Mouse (Mus musculus) intestine, embryonic 14.5 days (tissue): ENCODE results near the gene Map2k5. TPM values are rescaled to one million over a fixed set of nuclear protein-coding genes. Genes with fewer than 3 reads are reported as not detected.

Source experiments
- ATAC-seq: fragments of 200-750 bp; cut with Nextera tagmentation; replicated peaks from 2 replicates; pipeline ENCODE4 v1.8.0; 2017; ENCODE audit warnings: low read depth, moderate number of reproducible peaks, moderate TSS enrichment, moderate library complexity; ENCODE audit not compliant: low FRiP score, low TSS enrichment
- DNase-seq: peaks from one replicate; pipeline ENCODE4 v3.0.0-alpha.2; 2018; ENCODE audit warnings: low spot score
- H3K27ac ChIP-seq: fragments of 300-500 bp; sonication (generic); 2 replicates; pipeline ENCODE4 v1.5.1; 2014; ENCODE audit warnings: low read depth, mild to moderate bottlenecking, control low read depth
- H3K27me3 ChIP-seq: fragments of 300-500 bp; sonication (generic); replicated peaks from 2 replicates; pipeline ENCODE4 v1.6.1; 2014; ENCODE audit warnings: low read length, control low read depth; ENCODE audit not compliant: control insufficient read depth, insufficient read depth
- H3K36me3 ChIP-seq: fragments of 300-500 bp; sonication (generic); 2 replicates; pipeline ENCODE4 v1.6.1; 2014; ENCODE audit warnings: low read length, control low read depth; ENCODE audit not compliant: control insufficient read depth, insufficient read depth
- H3K4me1 ChIP-seq: fragments of 300-500 bp; sonication (generic); replicated peaks from 2 replicates; pipeline ENCODE4 v1.6.1; 2014; ENCODE audit warnings: low read length, control low read depth, mixed read lengths; ENCODE audit not compliant: control insufficient read depth, insufficient read depth
- H3K4me2 ChIP-seq: fragments of 300-500 bp; sonication (generic); 2 replicates; pipeline ENCODE4 v1.6.1; 2014; ENCODE audit warnings: low read length
- H3K4me3 ChIP-seq: fragments of 300-500 bp; sonication (generic); 2 replicates; pipeline ENCODE4 v1.5.1; 2014; ENCODE audit warnings: low read depth, low read length, control low read depth, mixed read lengths
- H3K9ac ChIP-seq: fragments of 300-500 bp; sonication (generic); 2 replicates; pipeline ENCODE4 v1.6.1; 2014; ENCODE audit warnings: mild to moderate bottlenecking, low read length
- H3K9me3 ChIP-seq: fragments of 300-500 bp; sonication (generic); 2 replicates; pipeline ENCODE4 v1.6.1; 2016; ENCODE audit warnings: low read length, control low read depth; ENCODE audit not compliant: control insufficient read depth
- WGBS: fragments of 180-500 bp; shearing (Covaris S2); extraction: QIAGEN DNeasy Blood & Tissue Kit; methylation state at CpG from one replicate; pipeline ENCODE4 v1.1.7; 2014; 5-methylcytosine and 5-hydroxymethylcytosine counted together
- polyA plus RNA-seq: library from polyadenylated mRNA; unstranded; fragments of >200 nt; fragmentation: Nextera tagmentation; extraction: Ambion mirVana; gene quantifications from 2 replicates; pipeline ENCODE4 v1.2.1, GENCODE M21; 2014

Map2k5 gene
- polyA plus RNA-seq, 1 experiment from 2014 or later = 31.2 TPM

GRCm38 (mm10) chr9:63298656-63299055 is 79.0 kb downstream of the Map2k5 start:
- Histone ChIP-seq H3K27ac (no peak overlapping the region), H3K4me1 (0 out of 2 replicates have a peak, but pooled peaks cover 9% of the 10 kb centered on the region), H3K9me3 (no peaks in the 10 kb centered on the region), H3K4me2 (no peak overlapping the region), H3K4me3 (no peak overlapping the region), H3K9ac (no peak overlapping the region), H3K36me3 (peaks cover 6% of the 10 kb centered on the region; the same call in 1 of the 2 replicates), H3K27me3 (no peaks in the 10 kb centered on the region)
- WGBS = 96% methylated on average over 3 of the region's 3 CpGs
- ATAC-seq (no peak), DNase-seq (no peak)

DNA sequence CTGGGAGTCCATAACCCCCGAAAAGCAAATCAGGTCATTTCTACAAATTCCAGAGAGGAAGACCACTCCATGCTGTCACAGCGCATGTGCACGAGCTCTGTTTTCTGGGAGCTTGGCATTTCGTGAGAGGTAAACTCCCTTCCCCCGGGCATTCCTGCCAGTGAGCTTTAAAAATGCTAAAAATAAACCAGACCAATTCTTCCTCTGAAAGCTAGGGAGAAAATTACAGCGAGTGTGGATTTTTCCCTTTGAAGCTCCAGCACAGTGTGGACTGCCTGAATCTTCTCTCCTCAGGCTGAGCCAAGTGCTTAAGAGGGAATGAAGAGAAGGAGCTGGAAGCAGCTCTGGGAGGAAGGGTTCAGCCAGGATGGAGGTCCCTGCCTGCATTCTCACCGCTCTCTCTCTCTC is 82.1 kb downstream of the Map2k5 start:
- no peak overlapping the region for H3K9ac ChIP-seq
- ATAC-seq (no peak), DNase-seq (no peak)
- no peak overlapping the region for H3K4me2 ChIP-seq
- H3K27ac ChIP-seq = no peak overlapping the region
- no peak overlapping the region for H3K4me3 ChIP-seq
- 0 out of 2 replicates have a peak, but pooled peaks cover 9% of the 10 kb centered on the region for H3K4me1 ChIP-seq
- WGBS = 48% methylated on average over 7 of the region's 7 CpGs
- peaks cover 15% of the 10 kb centered on the region; the same call in 1 of the 2 replicates for H3K36me3 ChIP-seq
- H3K9me3 ChIP-seq = no peaks in the 10 kb centered on the region
- no peaks in the 10 kb centered on the region for H3K27me3 ChIP-seq

DNA sequence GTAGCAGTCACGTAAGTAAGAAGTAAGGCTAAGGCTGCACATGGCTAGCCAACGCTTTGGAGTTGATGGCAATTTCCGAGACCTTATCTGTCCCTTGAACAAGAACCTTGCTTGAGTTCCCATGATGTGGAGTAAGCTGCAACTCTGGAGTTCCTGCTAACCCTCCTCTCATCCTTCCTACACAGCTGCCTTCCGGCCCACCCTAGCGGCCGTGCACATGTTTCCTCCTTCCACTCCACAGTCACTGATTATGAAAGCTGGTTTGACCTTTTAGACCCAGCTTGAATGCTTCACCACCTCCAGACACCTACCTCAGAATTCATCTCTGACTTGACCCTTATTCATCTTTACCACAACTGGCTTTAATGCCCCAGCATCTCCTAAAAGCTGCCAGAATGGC is 82.9 kb downstream of the Map2k5 start:
- Histone ChIP-seq H3K4me1 (0 out of 2 replicates have a peak, but pooled peaks cover 9% of the 10 kb centered on the region), H3K4me3 (no peak overlapping the region), H3K9ac (no peak overlapping the region), H3K27me3 (no peaks in the 10 kb centered on the region), H3K9me3 (no peaks in the 10 kb centered on the region), H3K36me3 (peaks cover 18% of the 10 kb centered on the region; the same call in 1 of the 2 replicates), H3K4me2 (no peak overlapping the region), H3K27ac (no peak overlapping the region)
- DNase-seq (no peak), ATAC-seq (no peak)
- WGBS = 74% methylated on average over 6 of the region's 6 CpGs

- no peak for DNase-seq
- no peak overlapping the region for H3K27ac ChIP-seq
- 22% methylated on average over 13 of the region's 13 CpGs for WGBS
- no peaks in the 10 kb centered on the region for H3K27me3 ChIP-seq
- ATAC-seq = no peak
- no peaks in the 10 kb centered on the region for H3K9me3 ChIP-seq
- H3K4me2 ChIP-seq = no peak overlapping the region
- H3K4me1 ChIP-seq = 0 out of 2 replicates have a peak, but pooled peaks cover 12% of the 10 kb centered on the region
- peaks cover 18% of the 10 kb centered on the region; the same call in 1 of the 2 replicates for H3K36me3 ChIP-seq
- no peak overlapping the region for H3K4me3 ChIP-seq
- H3K9ac ChIP-seq = no peak overlapping the region
These were observed 83.8 kb downstream of the Map2k5 start for GRCm38 (mm10) chr9:63293781-63294480.

DNA sequence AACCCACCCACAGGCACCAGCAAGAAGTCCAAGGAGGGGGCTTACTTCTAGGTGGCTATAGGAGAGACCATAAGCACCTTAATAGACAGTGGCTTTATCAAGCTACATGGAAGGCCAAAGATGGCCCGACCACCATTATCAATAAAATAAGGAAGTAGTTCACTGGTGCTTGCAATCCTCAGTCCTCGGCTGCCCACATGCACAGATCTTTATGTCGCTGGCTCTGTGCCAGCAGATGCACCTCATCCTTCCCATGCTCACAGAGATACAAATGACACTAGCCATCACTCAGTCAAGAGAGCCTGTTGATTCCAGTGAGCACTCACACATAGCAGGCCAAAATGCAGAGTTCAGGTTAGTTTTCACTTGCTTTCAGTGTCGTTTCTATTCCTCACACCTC is 89.0 kb downstream of the Map2k5 start:
- ATAC-seq = no peak
- 0 out of 2 replicates have a peak, but pooled peaks cover 3% of the 10 kb centered on the region for H3K4me1 ChIP-seq

DNA sequence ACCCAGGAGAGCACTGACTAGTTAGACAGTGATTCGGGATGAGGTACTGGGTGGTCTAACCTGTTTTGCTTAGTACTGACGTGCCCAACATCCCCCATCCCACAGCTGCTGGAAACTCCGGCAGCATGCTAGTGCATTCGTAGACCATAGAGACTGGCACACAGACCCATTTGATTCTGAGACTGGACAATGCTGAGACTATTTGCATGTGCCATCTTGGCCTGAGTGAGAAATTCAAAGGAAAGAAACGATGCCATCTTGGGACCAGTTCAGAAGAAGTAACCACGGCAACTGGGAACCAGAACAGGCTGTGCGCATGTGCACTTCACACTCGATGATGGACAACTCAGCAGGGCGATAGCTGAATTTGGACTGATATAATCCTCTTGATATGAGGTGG is 93.3 kb downstream of the Map2k5 start:
- no peak for DNase-seq
- no peaks in the 10 kb centered on the region; the same call in 1 of the 2 replicates for H3K9me3 ChIP-seq
- H3K4me3 ChIP-seq = no peak overlapping the region
- WGBS = 90% methylated on average over 9 of the region's 9 CpGs
- H3K4me2 ChIP-seq = no peak overlapping the region
- ATAC-seq = no peak
- no peak overlapping the region for H3K27ac ChIP-seq
- no peak overlapping the region for H3K9ac ChIP-seq
- H3K27me3 ChIP-seq = no peaks in the 10 kb centered on the region
- peaks cover 12% of the 10 kb centered on the region for H3K36me3 ChIP-seq
- H3K4me1 ChIP-seq = 0 out of 2 replicates have a peak, but pooled peaks cover under 1% of the 10 kb centered on the region

More for the DNA sequence above, 89.0 kb downstream of the Map2k5 start:
- no peak for DNase-seq
- Histone ChIP-seq H3K27ac (no peak overlapping the region), H3K4me3 (no peak overlapping the region), H3K36me3 (peaks cover 18% of the 10 kb centered on the region; the same call in 1 of the 2 replicates), H3K9ac (no peak overlapping the region), H3K27me3 (no peaks in the 10 kb centered on the region), H3K4me2 (no peak overlapping the region), H3K9me3 (no peaks in the 10 kb centered on the region)
- WGBS = 74% methylated on average over 4 of the region's 4 CpGs

- Histone ChIP-seq H3K4me3 (no peak overlapping the region), H3K27ac (no peak overlapping the region)
- no peak for ATAC-seq
These were observed 95.7 kb downstream of the Map2k5 start for GRCm38 (mm10) chr9:63281996-63282395.

DNA sequence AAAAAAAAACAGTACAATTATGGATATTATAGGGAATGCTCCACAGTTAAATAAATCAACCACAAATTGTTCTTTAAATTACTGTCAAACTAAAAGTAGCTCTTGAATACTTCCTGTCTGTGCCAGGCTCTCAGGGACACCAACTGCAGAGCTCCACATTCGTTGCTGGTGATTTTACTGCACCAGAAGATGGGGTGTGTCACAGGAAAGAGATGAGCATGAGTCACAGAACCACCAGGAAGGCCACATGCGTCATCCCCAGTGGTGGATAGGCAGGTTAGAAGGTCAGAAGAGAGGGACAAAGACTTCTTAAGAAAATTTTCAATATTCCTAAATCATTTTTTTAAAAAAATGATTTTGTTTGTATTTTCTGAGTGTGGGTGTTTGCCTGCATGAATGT is 96.6 kb downstream of the Map2k5 start:
- WGBS = 70% methylated on average over 2 of the region's 2 CpGs
- no peak for ATAC-seq
- Histone ChIP-seq H3K4me3 (no peak overlapping the region), H3K36me3 (peaks cover 16% of the 10 kb centered on the region), H3K9me3 (no peaks in the 10 kb centered on the region; the same call in 1 of the 2 replicates), H3K27ac (no peak overlapping the region), H3K9ac (no peak overlapping the region), H3K4me1 (no peaks in the 10 kb centered on the region), H3K27me3 (no peaks in the 10 kb centered on the region), H3K4me2 (no peak overlapping the region)
- DNase-seq = no peak

More at GRCm38 (mm10) chr9:63281996-63282395, 95.7 kb downstream of the Map2k5 start:
- H3K9me3 ChIP-seq = no peaks in the 10 kb centered on the region; the same call in 1 of the 2 replicates
- no peak overlapping the region for H3K9ac ChIP-seq
- H3K4me2 ChIP-seq = no peak overlapping the region
- DNase-seq = no peak
- peaks cover 16% of the 10 kb centered on the region for H3K36me3 ChIP-seq
- 96% methylated on average over 7 of the region's 7 CpGs for WGBS
- H3K27me3 ChIP-seq = no peaks in the 10 kb centered on the region
- no peaks in the 10 kb centered on the region for H3K4me1 ChIP-seq

GRCm38 (mm10) chr9:63273781-63274180 is 103.9 kb downstream of the Map2k5 start:
- 53% methylated on average over 6 of the region's 6 CpGs for WGBS

More at GRCm38 (mm10) chr9:63273781-63274180, 103.9 kb downstream of the Map2k5 start:
- Histone ChIP-seq H3K36me3 (0 out of 2 replicates have a peak, but pooled peaks cover 4% of the 10 kb centered on the region), H3K27ac (no peak overlapping the region), H3K4me3 (no peak overlapping the region), H3K4me2 (no peak overlapping the region), H3K4me1 (no peaks in the 10 kb centered on the region), H3K27me3 (no peaks in the 10 kb centered on the region), H3K9ac (no peak overlapping the region), H3K9me3 (no peaks in the 10 kb centered on the region)
- DNase-seq (no peak), ATAC-seq (no peak)
